Mouse (Mus musculus) kidney, postnatal 4 days (tissue): ENCODE measurements around the gene Hs3st3a1.

Experiments
- DNase-seq, 2 experiments: peaks; one replicate each; pipeline ENCODE4 v3.0.0; 2021; ENCODE audit warnings: mixed read lengths in 2 of 2

Gene Hs3st3a1

GRCm38 (mm10) chr11:64559388-64559787 is 124.3 kb downstream of the Hs3st3a1 start:
- no peak for DNase-seq

GRCm38 (mm10) chr11:64560471-64560870 is 125.3 kb downstream of the Hs3st3a1 start:
- DNase-seq, result no peak

DNA sequence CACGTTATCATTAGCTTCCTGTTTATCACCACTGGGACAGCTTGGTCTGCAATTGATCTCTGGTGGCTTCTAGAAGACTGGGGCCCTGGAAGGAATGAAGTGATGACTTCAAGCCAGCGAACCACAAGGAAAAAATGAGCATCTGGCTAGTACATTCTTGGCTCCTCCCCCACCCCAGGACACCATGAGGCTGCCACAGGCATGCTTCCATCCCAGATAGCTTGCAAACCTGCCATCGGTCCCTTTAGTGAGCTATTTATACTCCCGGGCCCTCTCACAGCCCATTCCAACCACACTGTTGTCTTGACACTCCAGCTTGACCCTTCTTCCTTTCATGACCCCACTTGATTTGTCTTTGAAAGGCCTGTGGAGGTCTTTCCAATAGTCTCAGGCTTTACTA is 127.6 kb downstream of the Hs3st3a1 start:
- no peak for DNase-seq
